Mouse (Mus musculus): ENCODE results near the gene Ppm1h. TPM values are rescaled to one million over a fixed set of nuclear protein-coding genes. Genes with fewer than 3 reads are reported as not detected.

The Ppm1h gene
- polyA plus RNA-seq, 1 experiment from 2014 or later: 12.2 TPM

GRCm38 (mm10) chr10:122982909-122983578 lies 304.5 kb downstream of the Ppm1h start:
- no peaks in the 10 kb centered on the region for H3K27me3 ChIP-seq (replicated peaks; ENCODE audit: control insufficient read depth, insufficient read depth, low read length)
- peak overlapping the region; percentile 29 for H3K9ac ChIP-seq (replicated peaks; ENCODE audit: low read depth, low read length)
- no peaks in the 10 kb centered on the region for H3K9me3 ChIP-seq (ENCODE audit: control insufficient read depth, low read length)
- H3K27ac ChIP-seq (ENCODE audit: low read length): no peak overlapping the region
- peak overlapping the region; percentile 81 for H3K4me3 ChIP-seq (replicated peaks; ENCODE audit: low read length)
- ATAC-seq: no peak
- peak overlapping the region; percentile 73 for H3K4me2 ChIP-seq (ENCODE audit: low read length)
- WGBS: 55% methylated on average over 11 of the region's 11 CpGs
- H3K4me1 ChIP-seq (replicated peaks; ENCODE audit: control insufficient read depth, insufficient read depth, low read length): peaks cover 24% of the 10 kb centered on the region
- peaks cover 4% of the 10 kb centered on the region for H3K36me3 ChIP-seq (ENCODE audit: control insufficient read depth, insufficient read depth)

- Histone ChIP-seq H3K4me3 (replicated peaks; ENCODE audit: low read length) (peak overlapping the region; percentile 81), H3K9me3 (ENCODE audit: control insufficient read depth, low read length) (no peaks in the 10 kb centered on the region), H3K4me2 (ENCODE audit: low read length) (peak overlapping the region; percentile 73), H3K4me1 (replicated peaks; ENCODE audit: control insufficient read depth, insufficient read depth, low read length) (peaks cover 24% of the 10 kb centered on the region), H3K9ac (replicated peaks; ENCODE audit: low read depth, low read length) (peak overlapping the region; percentile 52), H3K27me3 (replicated peaks; ENCODE audit: control insufficient read depth, insufficient read depth, low read length) (no peaks in the 10 kb centered on the region), H3K36me3 (ENCODE audit: control insufficient read depth, insufficient read depth) (peaks cover 4% of the 10 kb centered on the region), H3K27ac (ENCODE audit: low read length) (0 out of 2 replicates have a peak overlapping the region, but pooled peaks have one; percentile 4)
- WGBS: 31% methylated on average over 10 of the region's 10 CpGs
- no peak for ATAC-seq
Measured at GRCm38 (mm10) chr10:122983579-122984530, 305.3 kb downstream of the Ppm1h start.

GRCm38 (mm10) chr10:122984531-122985251 lies 306.1 kb downstream of the Ppm1h start:
- peak overlapping the region; percentile 81 for H3K4me3 ChIP-seq (replicated peaks; ENCODE audit: low read length)
- no peaks in the 10 kb centered on the region for H3K27me3 ChIP-seq (replicated peaks; ENCODE audit: control insufficient read depth, insufficient read depth, low read length)
- no peaks in the 10 kb centered on the region for H3K9me3 ChIP-seq (ENCODE audit: control insufficient read depth, low read length)
- 2% methylated on average over 10 of the region's 10 CpGs for WGBS
- peaks cover 4% of the 10 kb centered on the region for H3K36me3 ChIP-seq (ENCODE audit: control insufficient read depth, insufficient read depth)
- H3K4me1 ChIP-seq (replicated peaks; ENCODE audit: control insufficient read depth, insufficient read depth, low read length): peaks cover 25% of the 10 kb centered on the region
- H3K4me2 ChIP-seq (ENCODE audit: low read length): peak overlapping the region; percentile 73
- H3K27ac ChIP-seq (ENCODE audit: low read length): peak overlapping the region; percentile 99
- no peak for ATAC-seq
- peak overlapping the region; percentile 98 for H3K9ac ChIP-seq (replicated peaks; ENCODE audit: low read depth, low read length)

GRCm38 (mm10) chr10:122985252-122985514 lies 306.6 kb downstream of the Ppm1h start:
- H3K4me1 ChIP-seq (replicated peaks; ENCODE audit: control insufficient read depth, insufficient read depth, low read length): peaks cover 26% of the 10 kb centered on the region
- peak overlapping the region; percentile 73 for H3K4me2 ChIP-seq (ENCODE audit: low read length)
- H3K9me3 ChIP-seq (ENCODE audit: control insufficient read depth, low read length): no peaks in the 10 kb centered on the region
- no peaks in the 10 kb centered on the region for H3K27me3 ChIP-seq (replicated peaks; ENCODE audit: control insufficient read depth, insufficient read depth, low read length)
- under 1% methylated on average over 37 of the region's 37 CpGs for whole genome bisulfite sequencing
- peaks cover 4% of the 10 kb centered on the region for H3K36me3 ChIP-seq (ENCODE audit: control insufficient read depth, insufficient read depth)
- peak overlapping the region; percentile 81 for H3K4me3 ChIP-seq (replicated peaks; ENCODE audit: low read length)
- H3K27ac ChIP-seq (ENCODE audit: low read length): peak overlapping the region; percentile 99
- 0 out of 2 replicates have a peak, but pooled peaks have one; percentile 1 for ATAC-seq
- H3K9ac ChIP-seq (replicated peaks; ENCODE audit: low read depth, low read length): peak overlapping the region; percentile 98

- peak overlapping the region; percentile 81 for H3K4me3 ChIP-seq (replicated peaks; ENCODE audit: low read length)
- under 1% methylated on average over 75 of the region's 115 CpGs for WGBS
- ATAC-seq: peak; percentile 85
- H3K27me3 ChIP-seq (replicated peaks; ENCODE audit: control insufficient read depth, insufficient read depth, low read length): no peaks in the 10 kb centered on the region
- peaks cover under 1% of the 10 kb centered on the region; the same call in 1 of the 2 replicates for H3K36me3 ChIP-seq (ENCODE audit: control insufficient read depth, insufficient read depth)
- H3K4me1 ChIP-seq (replicated peaks; ENCODE audit: control insufficient read depth, insufficient read depth, low read length): peaks cover 26% of the 10 kb centered on the region
- H3K27ac ChIP-seq (ENCODE audit: low read length): peak overlapping the region; percentile 99
- H3K9me3 ChIP-seq (ENCODE audit: control insufficient read depth, low read length): no peaks in the 10 kb centered on the region
- H3K9ac ChIP-seq (replicated peaks; ENCODE audit: low read depth, low read length): peak overlapping the region; percentile 98
- peak overlapping the region; percentile 73 for H3K4me2 ChIP-seq (ENCODE audit: low read length)
Measured at GRCm38 (mm10) chr10:122985515-122986319, 307.2 kb downstream of the Ppm1h start.

GRCm38 (mm10) chr10:122986320-122987225 lies 308.0 kb downstream of the Ppm1h start:
- Histone ChIP-seq H3K27me3 (replicated peaks; ENCODE audit: control insufficient read depth, insufficient read depth, low read length) (no peaks in the 10 kb centered on the region), H3K9me3 (ENCODE audit: control insufficient read depth, low read length) (no peaks in the 10 kb centered on the region), H3K36me3 (ENCODE audit: control insufficient read depth, insufficient read depth) (no peaks in the 10 kb centered on the region), H3K9ac (replicated peaks; ENCODE audit: low read depth, low read length) (peak overlapping the region; percentile 98), H3K27ac (ENCODE audit: low read length) (peak overlapping the region; percentile 99), H3K4me2 (ENCODE audit: low read length) (peak overlapping the region; percentile 62), H3K4me1 (replicated peaks; ENCODE audit: control insufficient read depth, insufficient read depth, low read length) (peaks cover 31% of the 10 kb centered on the region), H3K4me3 (replicated peaks; ENCODE audit: low read length) (peak overlapping the region; percentile 81)
- WGBS: 11% methylated on average over 47 of the region's 54 CpGs
- peak; percentile 76 for ATAC-seq

- Histone ChIP-seq H3K4me1 (replicated peaks; ENCODE audit: control insufficient read depth, insufficient read depth, low read length) (peaks cover 32% of the 10 kb centered on the region), H3K27me3 (replicated peaks; ENCODE audit: control insufficient read depth, insufficient read depth, low read length) (no peaks in the 10 kb centered on the region), H3K4me2 (ENCODE audit: low read length) (no peak overlapping the region), H3K9ac (replicated peaks; ENCODE audit: low read depth, low read length) (no peak overlapping the region), H3K36me3 (ENCODE audit: control insufficient read depth, insufficient read depth) (no peaks in the 10 kb centered on the region), H3K9me3 (ENCODE audit: control insufficient read depth, low read length) (no peaks in the 10 kb centered on the region), H3K4me3 (replicated peaks; ENCODE audit: low read length) (no peak overlapping the region), H3K27ac (ENCODE audit: low read length) (no peak overlapping the region)
- WGBS: 27% methylated on average over 9 of the region's 9 CpGs
- 0 out of 2 replicates have a peak, but pooled peaks have one; percentile 22 for ATAC-seq
Measured at GRCm38 (mm10) chr10:122987671-122988128, 309.1 kb downstream of the Ppm1h start.

GRCm38 (mm10) chr10:122988372-122988771 lies 309.8 kb downstream of the Ppm1h start:
- no peak overlapping the region for H3K4me3 ChIP-seq (replicated peaks; ENCODE audit: low read length)
- H3K36me3 ChIP-seq (ENCODE audit: control insufficient read depth, insufficient read depth): no peaks in the 10 kb centered on the region
- H3K9me3 ChIP-seq (ENCODE audit: control insufficient read depth, low read length): no peaks in the 10 kb centered on the region
- no peak overlapping the region for H3K9ac ChIP-seq (replicated peaks; ENCODE audit: low read depth, low read length)
- H3K27me3 ChIP-seq (replicated peaks; ENCODE audit: control insufficient read depth, insufficient read depth, low read length): no peaks in the 10 kb centered on the region
- no peak overlapping the region for H3K27ac ChIP-seq (ENCODE audit: low read length)
- ATAC-seq: no peak
- H3K4me1 ChIP-seq (replicated peaks; ENCODE audit: control insufficient read depth, insufficient read depth, low read length): peaks cover 25% of the 10 kb centered on the region
- H3K4me2 ChIP-seq (ENCODE audit: low read length): no peak overlapping the region
- 87% methylated on average over 7 of the region's 7 CpGs for WGBS

Data from forebrain, embryonic 16.5 days (tissue).